Mouse (Mus musculus) naive thymus-derived CD4-positive, alpha-beta T cell, adult 2 months (primary cell): ENCODE data around the gene Bmp8b.
"Not testable (repeated sequence)": the region's sequence is repeated elsewhere in the genome, so short reads cannot be mapped to it uniquely, and the experiment has no call there.

ENCODE experiments used
- DNase-seq: peaks from one replicate; pipeline ENCODE4 v3.0.0-alpha.2; 2011; ENCODE audit warnings: low read depth

Bmp8b gene

GRCm38 (mm10) chr4:123111275-123111983 is 6.5 kb downstream of the Bmp8b start:
- not testable (repeated sequence) for DNase-seq

GRCm38 (mm10) chr4:123112216-123112764 is 7.3 kb downstream of the Bmp8b start:
- DNase-seq: no peak

- DNase-seq: not testable (repeated sequence)
Observed at GRCm38 (mm10) chr4:123114651-123115050, 9.7 kb downstream of the Bmp8b start.

GRCm38 (mm10) chr4:123116011-123116410 is 11.0 kb downstream of the Bmp8b start, which contains the start of gene Oxct2b:
Gene Oxct2b, plus strand, starts transcription at chr4:123116266.
- DNase-seq: no peak

- DNase-seq: not testable (repeated sequence)
Observed at GRCm38 (mm10) chr4:123116640-123117039, 11.7 kb downstream of the Bmp8b start.

- no peak for DNase-seq
Observed at GRCm38 (mm10) chr4:123121286-123121685, 16.3 kb downstream of the Bmp8b start.

GRCm38 (mm10) chr4:123126626-123127025 is 21.7 kb downstream of the Bmp8b start:
- DNase-seq: no peak

GRCm38 (mm10) chr4:123127051-123127450 is 22.1 kb downstream of the Bmp8b start:
- no peak for DNase-seq

- no peak for DNase-seq
Observed at GRCm38 (mm10) chr4:123137551-123137950, 32.6 kb downstream of the Bmp8b start.

GRCm38 (mm10) chr4:123139513-123140154 is 34.7 kb downstream of the Bmp8b start, which contains the start of gene Ppie:
Gene Ppie, minus strand, starts transcription at chr4:123139951.
- DNase-seq: peak; percentile 93

GRCm38 (mm10) chr4:123147446-123148150 is 42.6 kb downstream of the Bmp8b start:
- no peak for DNase-seq

GRCm38 (mm10) chr4:123152003-123152402 is 47.0 kb downstream of the Bmp8b start:
- DNase-seq: no peak

GRCm38 (mm10) chr4:123152976-123153375 is 48.0 kb downstream of the Bmp8b start:
- no peak for DNase-seq

GRCm38 (mm10) chr4:123155004-123155403 is 50.0 kb downstream of the Bmp8b start:
- peak; percentile 33 for DNase-seq

- no peak for DNase-seq
Observed at GRCm38 (mm10) chr4:123155427-123155826, 50.5 kb downstream of the Bmp8b start.

GRCm38 (mm10) chr4:123155840-123156239 is 50.9 kb downstream of the Bmp8b start:
- no peak for DNase-seq

GRCm38 (mm10) chr4:123160571-123160970 is 55.6 kb downstream of the Bmp8b start:
- DNase-seq: no peak

GRCm38 (mm10) chr4:123161251-123161650 is 56.3 kb downstream of the Bmp8b start:
- DNase-seq: not testable (repeated sequence)

GRCm38 (mm10) chr4:123162305-123162917 is 57.4 kb downstream of the Bmp8b start:
- DNase-seq: no peak

- no peak for DNase-seq
Observed at GRCm38 (mm10) chr4:123164157-123164556, 59.2 kb downstream of the Bmp8b start.

- no peak for DNase-seq
Observed at GRCm38 (mm10) chr4:123171811-123172210, 66.8 kb downstream of the Bmp8b start.
